Mouse (Mus musculus) thymus, adult 2 months (tissue): ENCODE results near the gene Tlr7. TPM values are rescaled to one million over a fixed set of nuclear protein-coding genes. Genes with fewer than 3 reads are reported as not detected.

Source experiments
- DNase-seq: peaks from one replicate; pipeline ENCODE4 v3.0.0; 2021
- H3K27ac ChIP-seq: fragments of 200-500 bp; 2 replicates; pipeline ENCODE4 v1.5.1; 2012; ENCODE audit warnings: low read length, control low read depth; ENCODE audit not compliant: control insufficient read depth, insufficient read depth
- H3K27me3 ChIP-seq: fragments of 200-500 bp; 2 replicates; pipeline ENCODE4 v1.6.1; 2012; ENCODE audit warnings: mild to moderate bottlenecking, low read length, moderate library complexity, mixed read lengths; ENCODE audit not compliant: control insufficient read depth, insufficient read depth
- H3K36me3 ChIP-seq: fragments of 200-500 bp; 2 replicates; pipeline ENCODE4 v1.6.1; 2012; ENCODE audit warnings: mild to moderate bottlenecking, low read length, moderate library complexity; ENCODE audit not compliant: control insufficient read depth, insufficient read depth
- H3K4me1 ChIP-seq: fragments of 200-500 bp; replicated peaks from 2 replicates; pipeline ENCODE4 v1.6.1; 2012; ENCODE audit warnings: low read length; ENCODE audit not compliant: control insufficient read depth, insufficient read depth
- H3K4me3 ChIP-seq: fragments of 200-500 bp; 2 replicates; pipeline ENCODE4 v1.5.1; 2012; ENCODE audit warnings: mild to moderate bottlenecking, low read length, control low read depth, moderate library complexity; ENCODE audit not compliant: control insufficient read depth, insufficient read depth
- CTCF ChIP-seq: fragments of 200-500 bp; IDR thresholded peaks from 2 replicates; pipeline ENCODE4 v1.5.1; 2012; ENCODE audit warnings: mild to moderate bottlenecking, control low read depth, low read length, moderate library complexity, borderline replicate concordance; ENCODE audit not compliant: control insufficient read depth, poor library complexity, insufficient read depth; ENCODE audit errors: extremely low read depth
- POLR2A ChIP-seq: fragments of 200-500 bp; IDR thresholded peaks from 2 replicates; pipeline ENCODE4 v1.6.1; 2012; ENCODE audit warnings: mild to moderate bottlenecking, low read length, control low read depth, moderate library complexity; ENCODE audit not compliant: control insufficient read depth, poor library complexity, insufficient read depth; ENCODE audit errors: extremely low read depth
- WGBS: fragments of 180-500 bp; shearing (Covaris S2); methylation state at CpG from one replicate; pipeline ENCODE4 v1.1.7; 2018; 5-methylcytosine and 5-hydroxymethylcytosine counted together
- polyA plus RNA-seq: library from polyadenylated mRNA; depleted of rRNA; stranded (reverse); fragments of >200 nt; gene quantifications from 2 replicates; pipeline ENCODE4 v1.2.3, GENCODE M21; 2012

Gene Tlr7
- polyA plus RNA-seq, 1 experiment, result 1.8 TPM

DNA sequence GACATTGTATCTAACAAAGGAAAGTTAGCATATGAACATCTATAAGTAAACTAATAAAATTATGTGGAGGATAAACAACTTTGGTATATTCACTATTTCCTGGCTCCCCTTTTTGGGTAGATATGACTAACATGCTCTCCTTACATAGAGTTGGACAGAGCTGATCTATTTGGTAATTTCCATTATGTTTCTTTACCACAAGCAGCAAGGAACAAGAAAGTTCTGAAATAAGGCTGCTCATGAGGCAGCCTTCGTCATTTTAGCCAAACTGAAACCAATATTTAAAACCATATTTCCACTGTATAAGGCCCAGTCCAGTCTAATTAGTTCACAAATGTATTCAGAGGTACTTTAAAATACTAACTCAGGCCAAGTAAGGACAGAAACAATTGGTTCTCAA lies 16.1 kb upstream of the Tlr7 start:
- no peak for DNase-seq
- 97% methylated on average over 1 of the region's 1 CpGs for WGBS
- TF ChIP-seq CTCF (no peak), POLR2A (no peak)

DNA sequence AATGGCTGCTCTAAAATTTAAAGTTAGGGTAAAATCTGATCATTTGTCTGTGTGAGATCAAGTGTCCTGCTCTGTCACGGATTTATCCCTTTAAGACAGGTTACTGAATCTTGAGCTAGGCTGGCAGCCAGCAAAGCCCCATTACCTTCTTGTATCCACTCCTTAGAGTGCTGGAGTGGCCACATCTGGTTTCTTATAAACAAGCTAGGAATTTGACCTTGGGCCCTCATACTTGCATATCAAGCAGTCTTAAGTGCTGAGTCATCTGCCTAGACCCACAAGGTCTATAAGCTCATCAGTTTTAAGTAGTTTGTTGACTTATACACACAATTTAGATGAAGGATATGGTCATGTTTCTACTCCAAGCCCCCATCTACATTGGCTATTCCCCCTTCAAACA lies 14.0 kb upstream of the Tlr7 start:
- H3K4me3 ChIP-seq, result no peak overlapping the region
- 95% methylated on average over 1 of the region's 1 CpGs for WGBS
- no peak for DNase-seq
- H3K36me3 ChIP-seq, result peaks cover 17% of the 10 kb centered on the region; the same call in 1 of the 2 replicates
- H3K27ac ChIP-seq, result no peak overlapping the region
- 0 out of 2 replicates have a peak, but pooled peaks cover 4% of the 10 kb centered on the region for H3K4me1 ChIP-seq
- no peak for TF ChIP-seq CTCF
- TF ChIP-seq POLR2A, result no peak
- no peaks in the 10 kb centered on the region for H3K27me3 ChIP-seq

More for the DNA sequence above, 16.1 kb upstream of the Tlr7 start:
- H3K27ac ChIP-seq, result no peak overlapping the region
- H3K27me3 ChIP-seq, result no peaks in the 10 kb centered on the region
- H3K36me3 ChIP-seq, result peaks cover 31% of the 10 kb centered on the region
- 0 out of 2 replicates have a peak, but pooled peaks cover 4% of the 10 kb centered on the region for H3K4me1 ChIP-seq
- no peak overlapping the region for H3K4me3 ChIP-seq

DNA sequence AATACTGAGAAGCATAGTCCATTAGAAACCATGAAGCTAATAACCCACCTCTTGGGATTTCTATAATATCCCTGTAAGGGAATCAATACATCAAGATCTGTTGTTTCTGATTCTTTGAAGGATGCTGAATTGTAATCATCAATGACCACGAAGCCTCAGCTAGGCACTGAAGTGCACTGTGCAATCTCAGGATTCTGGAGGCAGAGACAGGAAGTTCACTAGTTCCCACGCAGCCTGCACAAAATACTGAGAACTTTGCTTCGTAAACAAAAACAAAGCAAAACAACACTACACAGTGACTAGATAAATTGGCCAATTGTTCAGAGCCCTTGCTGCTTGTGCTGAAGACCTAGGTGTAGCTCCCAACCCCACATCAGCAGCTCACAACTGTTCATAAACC lies 11.5 kb upstream of the Tlr7 start:
- DNase-seq, result no peak
- no peak overlapping the region for H3K27ac ChIP-seq
- TF ChIP-seq CTCF (no peak), POLR2A (no peak)
- no peak overlapping the region for H3K4me3 ChIP-seq
- no peaks in the 10 kb centered on the region for H3K4me1 ChIP-seq
- no peaks in the 10 kb centered on the region for H3K36me3 ChIP-seq
- no peaks in the 10 kb centered on the region for H3K27me3 ChIP-seq
- WGBS, result 90% methylated on average over 3 of the region's 3 CpGs

DNA sequence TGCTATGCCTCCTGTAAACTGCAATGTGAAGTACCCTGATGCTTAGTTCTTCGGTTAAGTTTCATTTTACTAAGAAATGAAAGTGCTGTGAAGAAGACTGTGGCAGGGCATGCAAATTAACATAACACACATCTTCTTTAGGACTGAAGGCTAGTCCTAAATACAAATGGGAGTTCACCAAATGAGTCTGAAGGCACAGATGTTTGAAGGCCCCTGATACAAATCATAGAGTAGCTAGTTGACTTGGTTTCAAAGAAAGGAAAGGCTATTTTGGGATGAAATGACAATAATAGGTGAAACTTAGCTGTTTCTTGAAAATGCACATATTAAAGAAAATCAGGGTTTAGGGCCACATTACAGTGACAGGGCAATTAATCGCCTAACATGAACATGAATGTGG lies 9.8 kb upstream of the Tlr7 start:
- TF ChIP-seq POLR2A (no peak), CTCF (no peak)
- Histone ChIP-seq H3K4me1 (no peaks in the 10 kb centered on the region), H3K36me3 (no peaks in the 10 kb centered on the region), H3K27ac (no peak overlapping the region), H3K27me3 (no peaks in the 10 kb centered on the region), H3K4me3 (no peak overlapping the region)
- WGBS, result 80% methylated on average over 2 of the region's 2 CpGs
- DNase-seq, result no peak

DNA sequence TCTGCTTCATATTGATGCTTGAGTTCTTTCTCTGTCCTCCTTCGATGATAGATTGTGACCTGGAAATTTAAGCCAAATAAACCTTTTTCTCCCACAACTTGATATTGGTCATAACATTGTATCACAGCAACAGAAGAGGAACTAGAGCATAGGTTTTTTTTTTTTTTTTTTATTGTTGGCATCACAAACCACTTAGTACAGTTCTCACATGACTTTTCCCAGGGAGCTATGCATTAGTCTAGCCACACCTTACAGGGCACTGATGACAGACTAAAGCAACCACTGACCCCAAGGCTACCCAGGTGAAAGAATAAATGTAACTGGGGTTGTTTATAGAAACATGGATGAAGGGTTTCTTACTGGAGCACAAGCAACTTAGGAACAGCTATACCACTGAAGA lies 7.6 kb upstream of the Tlr7 start:
- no peak overlapping the region for H3K4me3 ChIP-seq
- no peaks in the 10 kb centered on the region for H3K36me3 ChIP-seq
- DNase-seq, result no peak
- no peaks in the 10 kb centered on the region for H3K27me3 ChIP-seq
- no peaks in the 10 kb centered on the region for H3K4me1 ChIP-seq
- H3K27ac ChIP-seq, result no peak overlapping the region
- TF ChIP-seq POLR2A (no peak), CTCF (no peak)
- WGBS, result 89% methylated on average over 1 of the region's 1 CpGs

DNA sequence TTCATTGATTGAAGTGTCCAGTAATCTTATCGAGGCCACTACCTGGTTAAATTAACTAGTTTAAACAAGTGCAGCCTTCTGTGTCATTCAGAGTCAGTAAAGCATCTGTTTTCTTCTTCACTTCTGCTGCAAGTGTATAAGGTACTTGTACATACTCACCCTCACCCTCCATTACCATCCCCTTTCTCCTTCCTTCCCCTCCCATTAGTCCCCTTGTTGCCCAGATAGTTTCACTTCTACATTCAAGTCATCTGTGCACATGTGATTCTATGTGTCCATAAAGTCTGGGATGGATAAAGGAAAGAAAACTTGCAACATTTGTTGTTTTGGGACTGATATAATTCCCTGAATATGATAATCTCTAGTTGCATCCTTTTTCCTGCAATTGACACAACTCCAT lies 4.2 kb upstream of the Tlr7 start:
- H3K36me3 ChIP-seq, result no peaks in the 10 kb centered on the region
- no peaks in the 10 kb centered on the region for H3K4me1 ChIP-seq
- TF ChIP-seq POLR2A (no peak), CTCF (no peak)
- H3K27ac ChIP-seq, result no peak overlapping the region
- no peak overlapping the region for H3K4me3 ChIP-seq
- no peak for DNase-seq
- WGBS, result 90% methylated on average over 1 of the region's 1 CpGs
- no peaks in the 10 kb centered on the region for H3K27me3 ChIP-seq

DNA sequence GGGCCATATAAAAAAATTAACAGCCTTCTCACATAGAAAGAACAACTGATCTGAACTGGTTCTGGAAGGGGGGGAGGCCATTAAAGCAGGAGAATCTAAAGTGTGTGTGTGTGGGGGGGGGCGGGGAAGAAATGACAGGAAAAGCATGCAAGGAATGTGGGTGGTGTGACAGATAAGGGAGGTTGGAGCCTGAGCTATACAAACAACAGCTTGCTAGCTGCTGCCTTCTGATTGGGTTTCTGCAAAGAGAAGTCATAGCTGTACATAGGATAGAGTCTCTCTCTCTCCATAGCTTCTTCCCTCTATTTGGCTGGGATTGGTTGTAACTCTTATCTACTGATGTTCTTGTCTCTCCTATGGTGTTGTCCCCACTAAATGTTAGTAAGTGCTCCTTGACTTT lies 2.2 kb upstream of the Tlr7 start:
- Histone ChIP-seq H3K36me3 (no peaks in the 10 kb centered on the region), H3K27me3 (no peaks in the 10 kb centered on the region), H3K4me3 (no peak overlapping the region), H3K27ac (no peak overlapping the region), H3K4me1 (peaks cover 7% of the 10 kb centered on the region)
- no peak for DNase-seq
- TF ChIP-seq POLR2A (no peak), CTCF (no peak)
- WGBS, result 100% methylated on average over 1 of the region's 1 CpGs
